19 mouse cellular contexts compared by ENCODE assay signal in the genomic region with DNA sequence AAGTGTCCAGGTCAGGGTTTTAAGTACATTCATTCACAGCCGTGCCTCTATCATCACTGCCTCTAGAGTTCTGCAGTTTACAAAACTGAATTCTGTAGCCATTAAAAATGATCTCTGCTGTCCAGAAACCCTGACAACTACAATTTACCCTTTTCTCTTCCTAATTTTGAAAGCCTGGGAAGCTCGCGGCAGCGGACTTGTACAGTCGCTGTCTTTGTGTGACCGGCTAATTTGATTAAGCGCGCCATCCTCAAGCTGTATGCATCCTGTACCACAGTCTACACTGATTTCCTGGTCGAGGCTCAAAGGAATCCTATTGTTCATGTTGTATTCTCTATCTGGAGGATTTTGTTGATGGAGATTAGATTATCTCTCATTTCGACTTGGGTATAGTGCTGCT.
DNase-seq lines count a peak whose midpoint lies in the region; ATAC-seq and TF ChIP-seq lines count a peak whose summit lies in the region.
"Had no signal": no experiment of that assay in that cellular context is flagged by ENCODE, and none has a peak within 500 bp of the region (broad histone marks: within the 10 kb centered on the region; RNA-seq: fewer than 3 reads in every experiment).

No protein-coding gene starts in this region.

- ATAC-seq in stomach, embryonic 14.5 days (ENCODE audit: insufficient number of reproducible peaks, insufficient read depth, low FRiP score, low read depth), result no peak
- no peak for ATAC-seq in stomach, postnatal 0 days (ENCODE audit: low FRiP score, low TSS enrichment)
- ATAC-seq in embryonic facial prominence, embryonic 14.5 days (ENCODE audit: low read depth), result no peak
- ATAC-seq in midbrain, embryonic 15.5 days (replicated peaks), result no peak
- ATAC-seq in cerebellum, adult (ENCODE audit: insufficient number of reproducible peaks, low FRiP score, low TSS enrichment), result no peak
- ATAC-seq: activated CD4-positive, CD25-positive, alpha-beta regulatory T cell, adult 4 months; forebrain, embryonic 14.5 days; Patski had no signal

- no peaks in the 10 kb centered on the region for H3K27me3 ChIP-seq in stomach, embryonic 14.5 days (ENCODE audit: control insufficient read depth, insufficient read depth, low read length)
- H3K27me3 ChIP-seq in stomach, postnatal 0 days (ENCODE audit: control insufficient read depth, insufficient read depth, low read length), result no peaks in the 10 kb centered on the region
- H3K27me3 ChIP-seq in embryonic facial prominence, embryonic 14.5 days (replicated peaks; ENCODE audit: control insufficient read depth, insufficient read depth, low read length), result no peaks in the 10 kb centered on the region
- no peaks in the 10 kb centered on the region for H3K27me3 ChIP-seq in midbrain, embryonic 15.5 days (replicated peaks)
- H3K27me3 ChIP-seq: midbrain, embryonic 12.5 days; Patski had no signal

- H3K4me3 ChIP-seq in stomach, embryonic 14.5 days (ENCODE audit: low read depth, low read length), result no peak overlapping the region
- no peak overlapping the region for H3K4me3 ChIP-seq in stomach, postnatal 0 days (ENCODE audit: low read depth, low read length)
- H3K4me3 ChIP-seq in embryonic facial prominence, embryonic 14.5 days (ENCODE audit: low read depth, low read length), result no peak overlapping the region
- H3K4me3 ChIP-seq in midbrain, embryonic 15.5 days, result no peak overlapping the region
- H3K4me3 ChIP-seq: midbrain, embryonic 12.5 days had no signal

- H3K4me1 ChIP-seq in stomach, embryonic 14.5 days (ENCODE audit: control insufficient read depth, insufficient read depth, low read length), result peaks cover 11% of the 10 kb centered on the region; the same call in 1 of the 2 replicates
- H3K4me1 ChIP-seq in stomach, postnatal 0 days (replicated peaks; ENCODE audit: control insufficient read depth, insufficient read depth), result no peaks in the 10 kb centered on the region
- peaks cover 12% of the 10 kb centered on the region for H3K4me1 ChIP-seq in embryonic facial prominence, embryonic 14.5 days (ENCODE audit: control insufficient read depth, insufficient read depth, low read length)
- no peaks in the 10 kb centered on the region for H3K4me1 ChIP-seq in midbrain, embryonic 15.5 days

- H3K9ac ChIP-seq in stomach, embryonic 14.5 days (replicated peaks; ENCODE audit: low read depth, low read length), result no peak overlapping the region
- H3K9ac ChIP-seq in stomach, postnatal 0 days (ENCODE audit: low read length), result no peak overlapping the region
- no peak overlapping the region for H3K9ac ChIP-seq in embryonic facial prominence, embryonic 14.5 days (ENCODE audit: low read depth, low read length)
- no peak overlapping the region for H3K9ac ChIP-seq in midbrain, embryonic 15.5 days
- H3K9ac ChIP-seq: midbrain, embryonic 12.5 days had no signal

- no peak for TF ChIP-seq EP300 in stomach, postnatal 0 days (optimal IDR thresholded peaks at IDR 0.05)

- no peak for TF ChIP-seq CTCF in stomach, postnatal 0 days (IDR thresholded peaks at IDR 0.05; ENCODE audit: low read depth)

- no peaks in the 10 kb centered on the region for H3K9me3 ChIP-seq in stomach, embryonic 14.5 days (ENCODE audit: control insufficient read depth, low read depth, low read length)
- H3K9me3 ChIP-seq in stomach, postnatal 0 days (ENCODE audit: control insufficient read depth, low read length), result no peaks in the 10 kb centered on the region
- no peaks in the 10 kb centered on the region for H3K9me3 ChIP-seq in embryonic facial prominence, embryonic 14.5 days (ENCODE audit: control insufficient read depth, low read length)
- no peaks in the 10 kb centered on the region for H3K9me3 ChIP-seq in midbrain, embryonic 15.5 days
- H3K9me3 ChIP-seq: midbrain, embryonic 12.5 days had no signal

- DNase-seq in stomach, postnatal 0 days (ENCODE audit: low spot score), result no peak
- DNase-seq in embryonic facial prominence, embryonic 14.5 days (ENCODE audit: low spot score), result peak; percentile 39
- DNase-seq in urinary bladder, postnatal 4 days (ENCODE audit: low spot score in 2 of 2), result no peak
- DNase-seq in lung, postnatal 14 days, result no peak
- DNase-seq: adrenal gland, postnatal 36 days; cerebellum, postnatal 25 days; kidney, adult 11 months; lung, adult 18-20 months; lung, postnatal 36 days; thymus, adult 2 months had no signal

- no peaks in the 10 kb centered on the region for H3K36me3 ChIP-seq in stomach, embryonic 14.5 days (ENCODE audit: control insufficient read depth, insufficient read depth, low read length)
- H3K36me3 ChIP-seq in stomach, postnatal 0 days (ENCODE audit: control insufficient read depth, insufficient read depth, low read length), result no peaks in the 10 kb centered on the region
- no peaks in the 10 kb centered on the region for H3K36me3 ChIP-seq in embryonic facial prominence, embryonic 14.5 days (ENCODE audit: control insufficient read depth, insufficient read depth, low read length)
- H3K36me3 ChIP-seq in midbrain, embryonic 15.5 days (replicated peaks), result no peaks in the 10 kb centered on the region
- H3K36me3 ChIP-seq: midbrain, embryonic 12.5 days had no signal

- H3K27ac ChIP-seq in stomach, embryonic 14.5 days (ENCODE audit: low read length), result peak overlapping the region; percentile 10; the same call in 1 of the 2 replicates
- no peak overlapping the region for H3K27ac ChIP-seq in stomach, postnatal 0 days (replicated peaks)
- H3K27ac ChIP-seq in embryonic facial prominence, embryonic 14.5 days (replicated peaks; ENCODE audit: low read depth, low read length), result no peak overlapping the region
- no peak overlapping the region for H3K27ac ChIP-seq in midbrain, embryonic 15.5 days
- H3K27ac ChIP-seq: kidney, postnatal 0 days; midbrain, embryonic 12.5 days had no signal

- no peak overlapping the region for H3K4me2 ChIP-seq in stomach, embryonic 14.5 days (replicated peaks; ENCODE audit: low read depth, low read length)
- H3K4me2 ChIP-seq in stomach, postnatal 0 days (replicated peaks; ENCODE audit: low read depth), result no peak overlapping the region
- H3K4me2 ChIP-seq in embryonic facial prominence, embryonic 14.5 days (ENCODE audit: low read depth, low read length), result no peak overlapping the region
- 0 out of 2 replicates have a peak overlapping the region, but pooled peaks have one; percentile 17 for H3K4me2 ChIP-seq in midbrain, embryonic 15.5 days
- H3K4me2 ChIP-seq: heart, embryonic 11.5 days; midbrain, embryonic 12.5 days had no signal

- 73% methylated on average over 10 of the region's 10 CpGs for WGBS in stomach, embryonic 14.5 days
- 74% methylated on average over 10 of the region's 10 CpGs for WGBS in stomach, postnatal 0 days
- WGBS in embryonic facial prominence, embryonic 14.5 days, result 45% methylated on average over 10 of the region's 10 CpGs
- 47% methylated on average over 10 of the region's 10 CpGs for WGBS in midbrain, embryonic 15.5 days
